Mouse (Mus musculus) liver, postnatal 0 days (tissue): Measurements from ENCODE around the gene Macrod2.

ENCODE experiments used
- CTCF ChIP-seq: sonication (generic); IDR thresholded peaks from 2 replicates; pipeline ENCODE4 v1.5.1; 2016; ENCODE audit warnings: antibody characterized with exemption, low read depth
- EP300 ChIP-seq: IDR thresholded peaks from 2 replicates; pipeline ENCODE4 v1.6.1; 2016; ENCODE audit warnings: antibody characterized with exemption, low read depth, mild to moderate bottlenecking

- TF ChIP-seq EP300 (no peak), CTCF (no peak)
Measured at GRCm38 (mm10) chr2:141582933-141583332, 1187.8 kb downstream of the Macrod2 start.
